Mouse (Mus musculus) cerebellum, adult 9-10 months (tissue): Measurements from ENCODE around the gene Fhdc1.

ENCODE experiments used
- DNase-seq: peaks from one replicate; pipeline ENCODE4 v3.0.0; 2022

Fhdc1 gene

GRCm38 (mm10) chr3:84480006-84480897, at the start of gene Fhdc1:
TSS of gene Fhdc1 (minus strand) at chr3:84480429.
- DNase-seq: peak; percentile 57

- peak; percentile 40 for DNase-seq
Measured at GRCm38 (mm10) chr3:84529021-84529420, 48.8 kb upstream of the Fhdc1 start.

GRCm38 (mm10) chr3:84524952-84525351, 44.7 kb upstream of the Fhdc1 start:
- peak; percentile 51 for DNase-seq

GRCm38 (mm10) chr3:84516163-84516562, 35.9 kb upstream of the Fhdc1 start:
- DNase-seq: no peak

GRCm38 (mm10) chr3:84512774-84513515, 32.7 kb upstream of the Fhdc1 start:
- no peak for DNase-seq

GRCm38 (mm10) chr3:84505193-84505592, 25.0 kb upstream of the Fhdc1 start:
- no peak for DNase-seq

- DNase-seq: no peak
Measured at GRCm38 (mm10) chr3:84504291-84504690, 24.1 kb upstream of the Fhdc1 start.

GRCm38 (mm10) chr3:84502101-84502500, 21.9 kb upstream of the Fhdc1 start:
- DNase-seq: no peak

GRCm38 (mm10) chr3:84500491-84500890, 20.3 kb upstream of the Fhdc1 start:
- DNase-seq: no peak

- no peak for DNase-seq
Measured at GRCm38 (mm10) chr3:84497718-84498117, 17.5 kb upstream of the Fhdc1 start.

GRCm38 (mm10) chr3:84492657-84493056, 12.4 kb upstream of the Fhdc1 start:
- DNase-seq: no peak

GRCm38 (mm10) chr3:84492148-84492547, 11.9 kb upstream of the Fhdc1 start:
- DNase-seq: no peak

GRCm38 (mm10) chr3:84488716-84489115, 8.5 kb upstream of the Fhdc1 start:
- peak; percentile 41 for DNase-seq

- no peak for DNase-seq
Measured at GRCm38 (mm10) chr3:84484891-84485290, 4.7 kb upstream of the Fhdc1 start.

GRCm38 (mm10) chr3:84484333-84484732, 4.1 kb upstream of the Fhdc1 start:
- DNase-seq: no peak

- no peak for DNase-seq
Measured at GRCm38 (mm10) chr3:84482121-84482520, 1.9 kb upstream of the Fhdc1 start.

GRCm38 (mm10) chr3:84481104-84481503, 875 bp upstream of the Fhdc1 start:
- DNase-seq: no peak

- peak; percentile 29 for DNase-seq
Measured at GRCm38 (mm10) chr3:84479293-84480005, 780 bp downstream of the Fhdc1 start.

GRCm38 (mm10) chr3:84478896-84479292, 1.3 kb downstream of the Fhdc1 start:
- no peak for DNase-seq

- DNase-seq: no peak
Measured at GRCm38 (mm10) chr3:84478195-84478594, 2.0 kb downstream of the Fhdc1 start.

GRCm38 (mm10) chr3:84477498-84477897, 2.7 kb downstream of the Fhdc1 start:
- DNase-seq: no peak

GRCm38 (mm10) chr3:84474981-84475775, 5.1 kb downstream of the Fhdc1 start:
- no peak for DNase-seq
